Mouse (Mus musculus) intestine, embryonic 16.5 days (tissue): ENCODE measurements around the gene Gm37240. TPM values are rescaled to one million over a fixed set of nuclear protein-coding genes. Genes with fewer than 3 reads are reported as not detected.

ENCODE experiments used
- ATAC-seq: fragments of 200-750 bp; cut with Nextera tagmentation; 2 replicates; pipeline ENCODE4 v1.8.0; 2017; ENCODE audit warnings: moderate TSS enrichment, moderate library complexity
- H3K27ac ChIP-seq: fragments of 300-500 bp; sonication (generic); 2 replicates; pipeline ENCODE4 v1.5.1; 2014; ENCODE audit warnings: mild to moderate bottlenecking, low read length
- H3K27me3 ChIP-seq: fragments of 300-500 bp; sonication (generic); replicated peaks from 2 replicates; pipeline ENCODE4 v1.6.1; 2014; ENCODE audit warnings: low read length, control low read depth, mixed read lengths; ENCODE audit not compliant: control insufficient read depth, insufficient read depth
- H3K36me3 ChIP-seq: fragments of 300-500 bp; sonication (generic); 2 replicates; pipeline ENCODE4 v1.6.1; 2014; ENCODE audit warnings: low read length, control low read depth; ENCODE audit not compliant: control insufficient read depth, insufficient read depth
- H3K4me1 ChIP-seq: fragments of 300-500 bp; sonication (generic); 2 replicates; pipeline ENCODE4 v1.6.1; 2014; ENCODE audit warnings: low read length, control low read depth, mixed read lengths; ENCODE audit not compliant: control insufficient read depth, insufficient read depth
- H3K4me2 ChIP-seq: fragments of 300-500 bp; sonication (generic); 2 replicates; pipeline ENCODE4 v1.6.1; 2014; ENCODE audit warnings: low read depth, low read length, control low read depth
- H3K4me3 ChIP-seq: fragments of 300-500 bp; sonication (generic); 2 replicates; pipeline ENCODE4 v1.5.1; 2014; ENCODE audit warnings: mild to moderate bottlenecking, low read length
- H3K9ac ChIP-seq: fragments of 300-500 bp; sonication (generic); 2 replicates; pipeline ENCODE4 v1.6.1; 2014; ENCODE audit warnings: low read depth, low read length
- H3K9me3 ChIP-seq: fragments of 300-500 bp; sonication (generic); 2 replicates; pipeline ENCODE4 v1.6.1; 2016; ENCODE audit warnings: low read length, control low read depth; ENCODE audit not compliant: control insufficient read depth
- WGBS: fragments of 180-500 bp; shearing (Covaris S2); extraction: QIAGEN DNeasy Blood & Tissue Kit; methylation state at CpG from one replicate; pipeline ENCODE4 v1.1.7; 2014; 5-methylcytosine and 5-hydroxymethylcytosine counted together
- polyA plus RNA-seq: library from polyadenylated mRNA; unstranded; fragments of >200 nt; fragmentation: Nextera tagmentation; extraction: Ambion mirVana; gene quantifications from 2 replicates; pipeline ENCODE4 v1.2.1, GENCODE M21; 2015

Gm37240 gene
- polyA plus RNA-seq, 1 experiment from 2014 or later = 6.8 TPM

- Histone ChIP-seq H3K4me1 (no peaks in the 10 kb centered on the region), H3K27ac (no peak overlapping the region), H3K9me3 (no peaks in the 10 kb centered on the region), H3K36me3 (no peaks in the 10 kb centered on the region), H3K27me3 (no peaks in the 10 kb centered on the region), H3K4me3 (no peak overlapping the region), H3K4me2 (no peak overlapping the region), H3K9ac (no peak overlapping the region)
- 65% methylated on average over 8 of the region's 8 CpGs for WGBS
- no peak for ATAC-seq
These were observed 210.2 kb downstream of the Gm37240 start for GRCm38 (mm10) chr3:85677133-85677532.

- 82% methylated on average over 6 of the region's 6 CpGs for WGBS
These were observed 217.5 kb downstream of the Gm37240 start for GRCm38 (mm10) chr3:85669844-85670243.

GRCm38 (mm10) chr3:85667683-85668082, 219.6 kb downstream of the Gm37240 start:
- whole genome bisulfite sequencing = 92% methylated on average over 6 of the region's 6 CpGs
- no peaks in the 10 kb centered on the region for H3K27me3 ChIP-seq
- H3K9me3 ChIP-seq = no peaks in the 10 kb centered on the region
- no peak overlapping the region for H3K4me3 ChIP-seq
- H3K36me3 ChIP-seq = no peaks in the 10 kb centered on the region
- ATAC-seq = no peak
- H3K4me1 ChIP-seq = no peaks in the 10 kb centered on the region
- no peak overlapping the region for H3K4me2 ChIP-seq
- no peak overlapping the region for H3K9ac ChIP-seq
- no peak overlapping the region for H3K27ac ChIP-seq

More at GRCm38 (mm10) chr3:85669844-85670243, 217.5 kb downstream of the Gm37240 start:
- Histone ChIP-seq H3K4me2 (no peak overlapping the region), H3K27ac (no peak overlapping the region), H3K27me3 (no peaks in the 10 kb centered on the region), H3K4me3 (no peak overlapping the region), H3K9me3 (no peaks in the 10 kb centered on the region), H3K9ac (no peak overlapping the region), H3K4me1 (no peaks in the 10 kb centered on the region), H3K36me3 (no peaks in the 10 kb centered on the region)
- no peak for ATAC-seq

- Histone ChIP-seq H3K9ac (no peak overlapping the region), H3K9me3 (no peaks in the 10 kb centered on the region), H3K4me3 (no peak overlapping the region), H3K4me1 (no peaks in the 10 kb centered on the region), H3K27me3 (no peaks in the 10 kb centered on the region), H3K27ac (no peak overlapping the region), H3K4me2 (no peak overlapping the region), H3K36me3 (no peaks in the 10 kb centered on the region)
- WGBS = 57% methylated on average over 12 of the region's 12 CpGs
- no peak for ATAC-seq
These were observed 220.6 kb downstream of the Gm37240 start for GRCm38 (mm10) chr3:85666736-85667135.

GRCm38 (mm10) chr3:85666166-85666565, 221.2 kb downstream of the Gm37240 start:
- Histone ChIP-seq H3K27ac (no peak overlapping the region), H3K4me1 (no peaks in the 10 kb centered on the region), H3K4me3 (no peak overlapping the region), H3K4me2 (no peak overlapping the region), H3K27me3 (no peaks in the 10 kb centered on the region), H3K9me3 (no peaks in the 10 kb centered on the region), H3K9ac (no peak overlapping the region), H3K36me3 (no peaks in the 10 kb centered on the region)
- 74% methylated on average over 3 of the region's 3 CpGs for WGBS
- ATAC-seq = no peak

DNA sequence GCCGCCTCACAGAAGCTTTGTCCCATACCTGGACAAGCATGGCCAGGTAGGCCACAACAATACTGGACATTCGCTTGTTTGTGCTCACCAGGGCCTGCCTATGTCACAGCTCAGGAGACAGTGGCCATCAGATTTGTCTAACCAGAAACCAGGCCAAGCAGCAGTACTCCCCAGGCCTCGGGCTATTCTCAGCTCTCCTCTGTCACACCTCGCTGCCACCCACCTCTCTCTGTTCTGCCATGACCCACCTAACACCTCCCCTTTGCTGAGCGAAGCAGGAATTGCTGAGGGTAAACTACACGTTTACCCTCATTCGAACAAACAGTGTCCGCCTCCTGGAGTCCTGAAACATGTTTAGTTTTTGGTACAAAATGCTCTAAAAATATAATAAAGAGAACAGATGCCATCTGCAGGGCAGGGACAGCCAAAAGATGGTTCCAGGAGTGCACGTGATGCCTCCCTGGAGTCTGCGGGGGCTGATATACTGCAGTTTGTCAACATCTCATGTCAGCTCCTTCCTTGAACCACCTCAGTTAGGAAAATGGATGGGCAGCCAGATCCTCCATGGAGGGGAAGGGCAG, 222.6 kb downstream of the Gm37240 start:
- no peak overlapping the region for H3K4me3 ChIP-seq
- H3K9ac ChIP-seq = no peak overlapping the region
- 78% methylated on average over 10 of the region's 10 CpGs for WGBS
- ATAC-seq = no peak
- no peak overlapping the region for H3K27ac ChIP-seq
- H3K36me3 ChIP-seq = no peaks in the 10 kb centered on the region
- no peaks in the 10 kb centered on the region for H3K4me1 ChIP-seq
- H3K9me3 ChIP-seq = no peaks in the 10 kb centered on the region
- no peaks in the 10 kb centered on the region for H3K27me3 ChIP-seq
- H3K4me2 ChIP-seq = no peak overlapping the region

- Histone ChIP-seq H3K27ac (no peak overlapping the region), H3K4me2 (no peak overlapping the region), H3K9me3 (no peaks in the 10 kb centered on the region), H3K9ac (no peak overlapping the region), H3K4me1 (no peaks in the 10 kb centered on the region), H3K4me3 (no peak overlapping the region), H3K36me3 (no peaks in the 10 kb centered on the region), H3K27me3 (no peaks in the 10 kb centered on the region)
- ATAC-seq = no peak
- WGBS = 77% methylated on average over 5 of the region's 5 CpGs
These were observed 223.5 kb downstream of the Gm37240 start for GRCm38 (mm10) chr3:85663826-85664225.

DNA sequence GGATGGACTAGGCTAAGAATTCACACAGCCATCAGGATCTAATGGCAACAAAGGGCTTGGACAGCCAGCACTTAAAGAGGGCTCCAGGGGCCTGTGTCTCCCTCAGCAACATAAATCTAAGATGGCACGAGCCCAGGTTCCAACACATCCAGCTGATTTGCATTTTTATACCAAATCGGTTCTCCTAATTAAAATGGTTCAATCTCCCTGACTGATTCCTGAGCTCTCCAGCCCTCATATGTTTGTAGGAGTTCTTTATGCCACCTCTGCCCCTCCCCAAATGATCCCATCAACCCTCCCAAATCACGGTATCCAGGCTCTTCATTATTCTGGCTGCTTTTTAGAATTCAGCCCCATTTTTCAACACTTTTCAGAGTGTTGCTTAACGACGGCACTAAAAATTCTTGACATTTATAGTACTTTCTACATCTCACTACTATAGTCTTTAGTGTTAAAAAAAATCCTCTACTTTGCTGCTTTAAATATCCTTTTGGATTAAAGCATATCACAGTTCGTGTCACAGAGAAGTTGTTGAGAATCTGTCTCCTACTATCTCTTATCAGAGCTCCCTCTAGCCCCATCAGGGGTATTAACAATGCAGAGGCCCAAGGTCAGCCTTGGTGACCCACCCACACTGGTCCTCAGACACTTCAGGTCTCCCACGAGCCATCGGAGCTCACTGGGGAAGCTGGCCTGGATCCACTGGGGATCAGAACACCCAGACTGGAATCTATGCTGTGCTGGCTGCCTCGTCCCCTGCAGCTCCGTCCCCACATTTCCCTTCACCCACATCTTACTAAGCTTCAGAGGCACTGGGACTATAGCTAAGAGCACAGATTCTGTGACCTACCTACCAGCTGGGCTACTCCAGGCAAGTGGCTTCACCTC, 225.1 kb downstream of the Gm37240 start:
- 72% methylated on average over 10 of the region's 10 CpGs for WGBS
- ATAC-seq = no peak
- no peaks in the 10 kb centered on the region for H3K4me1 ChIP-seq
- no peak overlapping the region for H3K4me3 ChIP-seq
- H3K27me3 ChIP-seq = no peaks in the 10 kb centered on the region
- no peak overlapping the region for H3K27ac ChIP-seq
- no peak overlapping the region for H3K9ac ChIP-seq
- no peak overlapping the region for H3K4me2 ChIP-seq
- H3K9me3 ChIP-seq = no peaks in the 10 kb centered on the region
- H3K36me3 ChIP-seq = no peaks in the 10 kb centered on the region

DNA sequence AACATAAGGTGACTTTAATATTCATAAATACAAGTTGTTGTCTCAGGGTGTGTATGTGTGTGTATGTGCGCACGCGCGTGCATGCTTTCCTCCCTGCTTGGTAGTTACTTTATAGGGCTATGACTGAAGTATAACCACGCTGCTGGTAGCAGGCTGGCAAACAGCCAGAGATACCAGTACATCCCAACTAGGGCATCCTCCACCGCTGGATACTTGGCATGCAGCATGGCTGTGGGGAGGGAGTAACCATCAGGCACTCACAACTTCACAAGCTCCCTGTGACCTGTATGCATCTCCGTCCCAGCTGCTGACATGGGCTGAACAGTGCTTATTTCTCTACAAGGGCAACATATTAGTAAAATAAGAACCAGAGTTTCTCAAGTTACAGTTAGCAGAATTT, 227.6 kb downstream of the Gm37240 start:
- no peak overlapping the region for H3K27ac ChIP-seq
- H3K4me3 ChIP-seq = no peak overlapping the region
- no peak overlapping the region for H3K4me2 ChIP-seq
- no peak for ATAC-seq
- H3K27me3 ChIP-seq = no peaks in the 10 kb centered on the region
- H3K36me3 ChIP-seq = no peaks in the 10 kb centered on the region
- 77% methylated on average over 7 of the region's 7 CpGs for WGBS
- no peaks in the 10 kb centered on the region for H3K4me1 ChIP-seq
- no peaks in the 10 kb centered on the region for H3K9me3 ChIP-seq
- no peak overlapping the region for H3K9ac ChIP-seq
